Mouse (Mus musculus): ENCODE measurements at regions not wholly inside any gene's neighbourhood (a gene's known extent, or its start where the extent isn't known, plus 50 kb on each side); places are given as distances from the start of the nearest gene placed in this dataset.

DNA sequence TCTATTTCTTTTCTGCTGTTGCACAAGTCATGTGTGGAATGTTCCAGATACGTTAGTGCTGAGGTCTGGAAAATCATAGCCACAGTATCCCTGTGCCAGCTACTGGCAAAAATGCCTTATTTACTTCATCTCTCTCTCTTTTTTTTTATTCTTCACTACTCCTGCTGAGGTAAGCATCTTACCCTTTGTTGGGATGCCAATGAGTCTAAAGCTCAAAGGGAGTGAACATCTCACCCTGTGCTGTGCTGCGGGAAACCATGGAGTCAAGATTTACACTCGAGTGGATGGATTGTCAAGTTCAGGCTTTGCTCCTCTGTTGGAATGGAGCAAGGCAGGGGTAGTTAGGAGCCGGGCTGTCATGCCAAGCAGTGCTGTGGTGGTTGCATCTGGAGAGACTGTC is 140.1 kb upstream of the Tmpo start:
- DNase-seq = no peak
- Histone ChIP-seq H3K4me3 (ENCODE audit: control insufficient read depth, insufficient read depth, low read length) (no peak overlapping the region), H3K27ac (ENCODE audit: control insufficient read depth, insufficient read depth, low read length) (no peak overlapping the region), H3K27me3 (ENCODE audit: control insufficient read depth, insufficient read depth, low read length) (no peaks in the 10 kb centered on the region), H3K4me1 (replicated peaks; ENCODE audit: control insufficient read depth, insufficient read depth, low read length) (no peaks in the 10 kb centered on the region), H3K36me3 (ENCODE audit: control insufficient read depth, insufficient read depth, low read length) (no peaks in the 10 kb centered on the region)
- TF ChIP-seq CTCF (IDR thresholded peaks at IDR 0.05; ENCODE audit: borderline replicate concordance, control insufficient read depth, extremely low read depth, insufficient read depth, low read length, poor library complexity) (no peak), POLR2A (IDR thresholded peaks at IDR 0.05; ENCODE audit: control insufficient read depth, extremely low read depth, insufficient read depth, low read length, poor library complexity) (no peak)
- 86% methylated on average over 4 of the region's 4 CpGs for WGBS

GRCm38 (mm10) chr10:91319442-91320112 is 138.5 kb upstream of the Tmpo start:
- TF ChIP-seq POLR2A (IDR thresholded peaks at IDR 0.05; ENCODE audit: control insufficient read depth, extremely low read depth, insufficient read depth, low read length, poor library complexity) (no peak), CTCF (IDR thresholded peaks at IDR 0.05; ENCODE audit: borderline replicate concordance, control insufficient read depth, extremely low read depth, insufficient read depth, low read length, poor library complexity) (no peak)
- 95% methylated on average over 10 of the region's 10 CpGs for WGBS
- DNase-seq = no peak
- Histone ChIP-seq H3K4me1 (replicated peaks; ENCODE audit: control insufficient read depth, insufficient read depth, low read length) (no peaks in the 10 kb centered on the region), H3K4me3 (ENCODE audit: control insufficient read depth, insufficient read depth, low read length) (no peak overlapping the region), H3K27me3 (ENCODE audit: control insufficient read depth, insufficient read depth, low read length) (no peaks in the 10 kb centered on the region), H3K36me3 (ENCODE audit: control insufficient read depth, insufficient read depth, low read length) (no peaks in the 10 kb centered on the region), H3K27ac (ENCODE audit: control insufficient read depth, insufficient read depth, low read length) (no peak overlapping the region)

GRCm38 (mm10) chr10:91314441-91314840 is 133.3 kb upstream of the Tmpo start:
- DNase-seq = no peak
- Histone ChIP-seq H3K4me3 (ENCODE audit: control insufficient read depth, insufficient read depth, low read length) (no peak overlapping the region), H3K36me3 (ENCODE audit: control insufficient read depth, insufficient read depth, low read length) (no peaks in the 10 kb centered on the region), H3K4me1 (replicated peaks; ENCODE audit: control insufficient read depth, insufficient read depth, low read length) (no peaks in the 10 kb centered on the region), H3K27me3 (ENCODE audit: control insufficient read depth, insufficient read depth, low read length) (no peaks in the 10 kb centered on the region), H3K27ac (ENCODE audit: control insufficient read depth, insufficient read depth, low read length) (no peak overlapping the region)
- no peak for TF ChIP-seq CTCF (IDR thresholded peaks at IDR 0.05; ENCODE audit: borderline replicate concordance, control insufficient read depth, extremely low read depth, insufficient read depth, low read length, poor library complexity)
- TF ChIP-seq POLR2A (IDR thresholded peaks at IDR 0.05; ENCODE audit: control insufficient read depth, extremely low read depth, insufficient read depth, low read length, poor library complexity) = no peak
- WGBS = 100% methylated on average over 1 of the region's 1 CpGs

GRCm38 (mm10) chr10:91313316-91313715 is 132.2 kb upstream of the Tmpo start:
- Histone ChIP-seq H3K27ac (ENCODE audit: control insufficient read depth, insufficient read depth, low read length) (no peak overlapping the region), H3K4me3 (ENCODE audit: control insufficient read depth, insufficient read depth, low read length) (no peak overlapping the region), H3K36me3 (ENCODE audit: control insufficient read depth, insufficient read depth, low read length) (no peaks in the 10 kb centered on the region), H3K27me3 (ENCODE audit: control insufficient read depth, insufficient read depth, low read length) (no peaks in the 10 kb centered on the region), H3K4me1 (replicated peaks; ENCODE audit: control insufficient read depth, insufficient read depth, low read length) (no peaks in the 10 kb centered on the region)
- DNase-seq = no peak
- no peak for TF ChIP-seq POLR2A (IDR thresholded peaks at IDR 0.05; ENCODE audit: control insufficient read depth, extremely low read depth, insufficient read depth, low read length, poor library complexity)
- no peak for TF ChIP-seq CTCF (IDR thresholded peaks at IDR 0.05; ENCODE audit: borderline replicate concordance, control insufficient read depth, extremely low read depth, insufficient read depth, low read length, poor library complexity)
- WGBS = 85% methylated on average over 3 of the region's 3 CpGs

- DNase-seq = no peak
- H3K4me1 ChIP-seq (replicated peaks; ENCODE audit: control insufficient read depth, insufficient read depth, low read length) = no peaks in the 10 kb centered on the region
- H3K27me3 ChIP-seq (ENCODE audit: control insufficient read depth, insufficient read depth, low read length) = no peaks in the 10 kb centered on the region
- H3K36me3 ChIP-seq (ENCODE audit: control insufficient read depth, insufficient read depth, low read length) = no peaks in the 10 kb centered on the region
- no peak overlapping the region for H3K4me3 ChIP-seq (ENCODE audit: control insufficient read depth, insufficient read depth, low read length)
- 58% methylated on average over 5 of the region's 5 CpGs for WGBS
- TF ChIP-seq POLR2A (IDR thresholded peaks at IDR 0.05; ENCODE audit: control insufficient read depth, extremely low read depth, insufficient read depth, low read length, poor library complexity) (no peak), CTCF (IDR thresholded peaks at IDR 0.05; ENCODE audit: borderline replicate concordance, control insufficient read depth, extremely low read depth, insufficient read depth, low read length, poor library complexity) (no peak)
- no peak overlapping the region for H3K27ac ChIP-seq (ENCODE audit: control insufficient read depth, insufficient read depth, low read length)
Measured at GRCm38 (mm10) chr10:91312913-91313312, 131.8 kb upstream of the Tmpo start.

GRCm38 (mm10) chr10:91300067-91300466 is 119.0 kb upstream of the Tmpo start:
- WGBS = 32% methylated on average over 7 of the region's 7 CpGs
- Histone ChIP-seq H3K4me3 (ENCODE audit: control insufficient read depth, insufficient read depth, low read length) (no peak overlapping the region), H3K36me3 (ENCODE audit: control insufficient read depth, insufficient read depth, low read length) (no peaks in the 10 kb centered on the region), H3K27ac (ENCODE audit: control insufficient read depth, insufficient read depth, low read length) (no peak overlapping the region), H3K27me3 (ENCODE audit: control insufficient read depth, insufficient read depth, low read length) (no peaks in the 10 kb centered on the region), H3K4me1 (replicated peaks; ENCODE audit: control insufficient read depth, insufficient read depth, low read length) (peaks cover 3% of the 10 kb centered on the region; the same call in 1 of the 2 replicates)
- DNase-seq = no peak
- no peak for TF ChIP-seq POLR2A (IDR thresholded peaks at IDR 0.05; ENCODE audit: control insufficient read depth, extremely low read depth, insufficient read depth, low read length, poor library complexity)
- no peak for TF ChIP-seq CTCF (IDR thresholded peaks at IDR 0.05; ENCODE audit: borderline replicate concordance, control insufficient read depth, extremely low read depth, insufficient read depth, low read length, poor library complexity)

All from thymus, adult 2 months (tissue).